Mouse (Mus musculus) kidney, adult 2 months (tissue): ENCODE data around the gene Olfr1014.

Source experiments
- CTCF ChIP-seq: fragments of 200-500 bp; conservative IDR thresholded peaks from 2 replicates; pipeline ENCODE4 v1.5.1; 2011; ENCODE audit warnings: low read depth, mild to moderate bottlenecking, control low read depth, low read length, moderate library complexity, mixed read lengths; ENCODE audit not compliant: insufficient read depth, insufficient read length
- POLR2A ChIP-seq: fragments of 200-500 bp; IDR thresholded peaks from one replicate; pipeline ENCODE4 v1.6.1; 2011; ENCODE audit warnings: low read depth, low read length, control low read depth

GRCm38 (mm10) chr2:85766798-85767197 is 5.7 kb upstream of the Olfr1014 start, which contains the start of gene Olfr1013:
- TF ChIP-seq CTCF (no peak), POLR2A (no peak)
